Mouse (Mus musculus): ENCODE measurements around the gene Prss33.
A peak's percentile ranks its signal among the peaks of the same experiment; 100 is the strongest.

Prss33 gene

GRCm38 (mm10) chr17:23823614-23824013, 12.2 kb downstream of the Prss33 start:
- no peak for DNase-seq

DNA sequence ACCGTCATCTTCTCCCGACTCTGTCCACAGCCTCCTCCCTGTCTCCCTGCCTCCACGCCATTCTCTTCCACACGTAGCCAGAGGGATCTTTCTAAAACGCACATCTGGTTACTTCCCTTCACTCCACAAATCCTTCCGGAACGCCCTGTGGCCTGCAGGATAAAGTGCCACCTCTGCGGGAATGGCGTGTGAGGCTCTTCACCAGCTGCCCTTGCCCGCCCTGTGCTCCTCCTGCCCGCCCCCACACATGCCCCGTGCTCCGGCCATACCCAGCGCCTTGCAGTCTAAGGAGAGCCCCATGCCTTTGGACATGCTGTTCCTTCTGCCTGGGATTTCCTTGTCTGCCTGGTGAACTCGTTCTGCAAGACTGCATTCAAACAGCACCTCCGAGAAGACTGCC, 12.8 kb downstream of the Prss33 start:
- DNase-seq, result no peak

- no peak for DNase-seq
Measured at GRCm38 (mm10) chr17:23822094-23822493, 13.8 kb downstream of the Prss33 start.

DNA sequence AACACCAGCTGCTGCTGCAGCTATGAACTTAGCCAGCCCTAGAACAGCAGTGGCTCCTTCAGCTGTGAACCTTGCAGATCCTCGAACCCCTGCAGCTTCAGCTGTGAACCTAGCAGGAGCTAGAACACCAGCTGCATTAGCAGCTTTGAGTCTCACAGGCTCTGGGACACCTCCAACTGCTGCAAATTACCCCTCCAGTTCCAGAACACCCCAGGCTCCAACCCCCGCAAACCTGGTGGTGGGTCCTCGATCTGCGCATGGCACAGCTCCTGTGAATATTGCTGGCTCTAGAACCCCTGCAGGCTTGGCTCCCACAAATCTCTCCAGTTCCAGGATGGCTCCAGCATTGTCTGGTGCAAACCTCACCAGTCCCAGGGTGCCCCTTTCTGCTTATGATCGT, 15.1 kb downstream of the Prss33 start:
- no peak for DNase-seq

DNA sequence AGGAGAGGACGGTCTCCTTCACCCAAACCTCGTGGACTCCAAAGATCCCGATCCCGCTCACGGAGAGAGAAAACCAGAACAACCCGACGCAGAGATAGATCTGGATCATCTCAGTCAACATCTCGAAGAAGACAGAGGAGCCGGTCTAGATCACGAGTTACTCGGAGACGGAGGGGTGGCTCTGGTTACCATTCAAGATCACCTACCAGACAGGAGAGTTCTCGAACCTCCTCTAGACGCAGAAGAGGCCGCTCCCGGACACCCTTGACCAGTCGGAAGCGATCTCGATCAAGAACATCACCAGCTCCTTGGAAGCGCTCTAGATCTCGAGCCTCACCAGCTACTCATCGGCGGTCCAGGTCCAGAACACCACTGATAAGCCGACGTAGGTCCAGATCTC, 16.6 kb downstream of the Prss33 start:
- DNase-seq, result no peak

DNA sequence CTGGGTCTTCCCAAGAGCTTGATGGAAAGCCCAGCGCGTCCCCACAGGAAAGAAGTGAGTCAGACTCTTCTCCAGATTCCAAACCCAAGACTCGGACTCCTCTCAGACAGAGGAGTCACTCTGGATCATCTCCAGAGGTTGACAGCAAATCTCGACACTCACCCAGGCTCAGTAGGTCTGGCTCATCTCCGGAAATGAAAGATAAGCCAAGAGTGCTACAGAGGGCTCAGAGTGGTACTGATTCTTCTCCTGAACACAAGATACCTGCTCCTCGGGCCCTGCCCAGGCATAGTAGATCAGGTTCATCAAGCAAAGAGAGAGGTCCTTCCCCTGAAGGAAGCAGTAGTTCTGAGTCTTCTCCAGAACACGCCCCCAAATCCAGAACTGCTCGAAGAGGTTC, 17.3 kb downstream of the Prss33 start:
- no peak for DNase-seq

DNA sequence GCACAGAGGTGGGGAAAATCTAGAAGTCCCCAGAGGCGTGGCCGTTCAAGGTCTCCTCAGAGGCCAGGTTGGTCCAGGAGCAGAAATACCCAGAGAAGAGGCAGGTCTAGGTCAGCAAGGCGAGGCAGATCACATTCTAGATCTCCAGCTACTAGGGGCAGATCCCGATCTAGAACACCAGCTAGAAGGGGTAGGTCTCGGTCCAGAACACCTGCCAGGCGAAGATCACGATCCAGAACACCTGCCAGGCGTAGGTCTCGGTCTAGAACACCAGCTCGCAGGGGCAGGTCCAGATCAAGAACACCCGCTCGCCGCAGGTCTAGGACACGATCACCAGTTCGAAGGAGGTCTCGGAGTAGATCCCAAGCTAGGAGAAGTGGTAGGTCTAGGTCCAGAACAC, 20.2 kb downstream of the Prss33 start:
- no peak for DNase-seq

- no peak for DNase-seq
Measured at GRCm38 (mm10) chr17:23807918-23808317, 27.9 kb downstream of the Prss33 start.

GRCm38 (mm10) chr17:23806867-23807266, 29.0 kb downstream of the Prss33 start:
- no peak for DNase-seq

DNA sequence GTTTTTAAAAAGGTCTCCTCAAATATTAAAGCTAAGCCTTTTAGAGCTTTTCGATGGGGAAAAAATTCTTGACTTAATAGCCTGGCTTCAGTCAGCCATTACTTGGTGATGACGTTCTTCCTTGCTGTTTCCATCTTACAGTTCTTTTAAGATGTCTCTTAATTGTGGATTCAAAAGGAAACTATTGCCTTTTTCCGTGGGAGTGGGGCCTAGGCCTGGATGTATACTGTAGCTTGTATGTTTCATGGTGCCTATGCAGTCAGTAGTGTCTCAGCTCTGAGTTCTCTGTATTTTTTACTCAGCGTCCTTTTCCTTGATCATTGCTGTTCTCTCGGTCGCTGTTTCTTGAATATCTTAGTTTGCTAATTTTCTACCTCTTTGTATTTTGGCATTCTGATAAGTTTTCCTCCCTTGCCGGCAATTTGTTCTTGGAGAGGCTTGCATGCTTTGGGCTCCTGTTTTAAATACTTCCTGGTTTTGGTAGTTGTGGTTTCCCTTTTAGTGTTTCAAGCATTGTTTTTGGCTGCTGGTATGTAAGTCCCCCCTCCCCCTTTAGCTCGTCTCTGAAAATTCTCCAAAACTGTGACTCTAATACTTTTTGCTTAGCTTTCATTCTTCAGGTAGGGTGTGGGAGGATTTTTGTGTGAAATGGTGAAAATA, 31.3 kb downstream of the Prss33 start:
- no peak for DNase-seq

DNA sequence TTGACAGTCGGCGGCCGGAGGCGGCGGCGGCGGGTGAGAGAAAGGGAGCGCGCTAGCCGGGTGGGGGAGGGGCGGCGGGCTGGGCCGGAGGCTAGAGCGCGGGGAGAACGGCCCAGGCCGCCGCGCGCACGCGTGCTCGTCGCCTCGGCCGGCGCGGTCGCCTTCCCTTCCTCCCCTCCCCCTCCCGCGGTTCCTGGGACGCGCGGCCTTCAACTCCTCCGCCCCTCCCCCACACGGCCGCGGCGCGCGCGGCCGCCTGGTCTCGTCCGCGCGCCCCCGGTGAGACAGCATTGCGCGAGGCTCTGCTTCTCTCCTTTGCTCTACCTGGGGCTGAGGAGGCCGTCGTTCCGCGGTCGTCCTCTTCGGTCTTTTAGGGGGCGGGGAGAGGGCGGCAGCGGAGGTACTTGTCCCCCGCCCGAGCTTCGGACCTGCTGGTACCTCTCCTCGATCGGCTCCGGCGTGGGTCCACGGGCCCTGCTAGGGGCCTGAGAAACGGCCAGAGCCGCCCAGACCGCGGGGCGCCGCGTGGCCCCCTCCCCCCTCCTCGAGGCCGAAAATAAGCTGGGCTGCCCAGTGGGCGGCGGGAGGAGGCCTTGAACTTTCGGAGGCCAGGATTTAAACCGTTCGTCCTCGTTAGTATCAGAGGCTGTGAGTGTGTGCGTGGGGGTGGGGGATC, 32.4 kb downstream of the Prss33 start:
- peak; percentile 94 for DNase-seq

- peak; percentile 96 for DNase-seq
Measured at GRCm38 (mm10) chr17:23802746-23803365, 33.0 kb downstream of the Prss33 start.

GRCm38 (mm10) chr17:23801627-23802026, 34.2 kb downstream of the Prss33 start:
- DNase-seq, result no peak

- no peak for DNase-seq
Measured at GRCm38 (mm10) chr17:23797316-23797715, 38.5 kb downstream of the Prss33 start.

GRCm38 (mm10) chr17:23795323-23795722, 40.5 kb downstream of the Prss33 start:
- no peak for DNase-seq

- no peak for DNase-seq
Measured at GRCm38 (mm10) chr17:23791079-23791357, 44.8 kb downstream of the Prss33 start.

DNA sequence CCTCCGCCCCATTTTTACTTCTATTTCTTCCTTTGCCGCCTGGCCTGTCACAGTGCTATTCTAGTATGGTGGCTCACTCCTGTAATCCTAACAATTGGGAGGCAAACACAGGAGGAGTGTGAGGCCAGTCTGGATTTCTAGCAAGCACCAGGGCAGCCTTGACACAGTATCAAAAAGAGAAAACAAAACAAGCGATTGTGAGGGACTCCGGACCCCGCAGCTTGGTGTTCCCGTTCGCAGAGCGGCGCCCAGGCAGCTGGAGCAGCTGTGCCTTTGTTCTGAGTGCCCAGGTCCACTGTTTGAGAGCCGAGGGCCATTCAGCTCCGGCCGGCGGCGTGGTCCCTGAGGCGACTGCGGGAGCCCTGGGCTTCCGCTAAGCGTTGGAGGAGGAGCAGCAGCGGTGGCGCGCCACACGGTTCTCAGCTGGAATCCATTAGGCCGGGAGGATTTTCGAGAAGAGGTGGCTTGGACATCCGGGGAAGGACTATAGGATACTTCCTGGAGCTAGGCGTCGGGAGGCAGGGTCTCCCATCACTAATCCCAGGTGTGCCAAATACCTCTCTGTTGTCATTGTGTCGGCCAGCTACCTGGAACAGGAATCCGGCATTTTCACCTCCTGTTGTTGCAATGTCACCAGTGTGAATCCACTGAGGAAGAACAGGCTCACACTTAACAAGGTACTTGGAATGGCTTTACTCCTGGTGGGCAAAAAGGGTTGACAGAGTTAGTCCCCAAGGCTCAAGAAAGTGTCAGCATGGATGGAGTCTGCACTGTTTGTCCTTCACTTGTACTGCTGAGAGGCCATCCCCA, 45.4 kb downstream of the Prss33 start, which contains the start of gene Srrm2:
Gene Srrm2, plus strand, starts transcription at position 264 of the 810 bp plus-strand sequence.
- peak; percentile 65 for DNase-seq

DNA sequence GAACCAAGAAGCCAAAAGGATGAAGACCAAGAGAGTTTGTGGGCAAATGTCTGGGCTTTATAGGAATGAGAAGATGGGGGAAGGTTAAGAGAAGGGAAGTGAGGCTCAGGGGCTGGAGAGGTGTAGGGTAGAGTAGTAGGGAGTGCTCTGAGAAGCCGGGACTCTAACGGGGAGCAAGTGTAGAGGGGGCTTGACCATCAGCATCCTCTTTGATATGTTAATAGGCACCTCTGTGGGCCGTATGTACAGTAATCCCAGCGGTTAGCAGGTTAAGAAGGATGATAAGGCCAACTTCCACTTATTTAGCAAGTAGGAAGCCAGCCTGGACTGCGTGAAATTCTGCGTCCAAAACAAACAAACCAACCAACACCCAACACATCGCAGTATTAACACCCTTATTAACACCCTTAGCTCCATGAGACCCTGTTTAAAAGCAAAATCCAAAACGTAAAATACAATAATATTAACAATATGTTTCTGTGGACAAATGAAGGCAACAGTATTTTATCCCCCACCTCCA, 46.0 kb downstream of the Prss33 start:
- DNase-seq, result no peak

DNA sequence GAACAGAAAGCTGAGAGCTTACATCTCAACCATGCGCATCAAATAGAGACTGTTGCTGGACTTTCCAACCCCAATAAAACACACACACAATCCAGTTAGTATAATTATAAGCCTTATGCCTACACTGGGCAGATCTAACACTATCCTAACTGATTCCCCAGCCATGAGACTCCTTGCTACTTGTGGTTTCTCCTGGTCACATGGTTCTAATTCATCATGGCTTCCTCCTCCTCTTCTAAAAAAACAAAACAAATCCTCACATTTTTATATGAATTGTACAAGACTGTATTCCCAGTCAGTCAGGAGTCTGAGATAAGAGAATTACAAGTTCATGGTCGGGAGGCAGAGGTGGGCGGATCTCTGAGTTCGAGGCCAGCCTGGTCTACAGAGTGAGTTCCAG, 46.9 kb downstream of the Prss33 start:
- no peak for DNase-seq

DNA sequence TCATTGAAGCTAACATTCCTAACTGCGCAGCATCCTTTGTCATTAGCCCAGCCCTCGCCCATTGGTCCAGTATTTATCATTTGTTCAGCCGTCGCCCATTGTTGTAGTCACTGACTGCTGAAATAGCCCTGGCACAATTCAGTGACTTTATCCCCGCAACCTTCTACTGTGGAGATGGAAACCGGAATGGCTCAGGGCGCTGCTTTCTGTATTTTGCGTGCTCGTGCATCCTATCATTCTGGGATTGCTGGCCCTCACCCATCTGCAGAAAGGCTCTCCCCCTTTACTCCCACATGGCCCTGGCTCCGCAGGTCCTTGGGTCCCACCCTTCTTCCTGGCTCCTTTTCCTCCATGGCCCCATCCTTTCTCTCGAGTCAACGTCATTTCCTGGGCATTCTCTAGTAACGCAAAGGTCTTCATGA, 49.3 kb downstream of the Prss33 start:
- DNase-seq, result no peak

DNA sequence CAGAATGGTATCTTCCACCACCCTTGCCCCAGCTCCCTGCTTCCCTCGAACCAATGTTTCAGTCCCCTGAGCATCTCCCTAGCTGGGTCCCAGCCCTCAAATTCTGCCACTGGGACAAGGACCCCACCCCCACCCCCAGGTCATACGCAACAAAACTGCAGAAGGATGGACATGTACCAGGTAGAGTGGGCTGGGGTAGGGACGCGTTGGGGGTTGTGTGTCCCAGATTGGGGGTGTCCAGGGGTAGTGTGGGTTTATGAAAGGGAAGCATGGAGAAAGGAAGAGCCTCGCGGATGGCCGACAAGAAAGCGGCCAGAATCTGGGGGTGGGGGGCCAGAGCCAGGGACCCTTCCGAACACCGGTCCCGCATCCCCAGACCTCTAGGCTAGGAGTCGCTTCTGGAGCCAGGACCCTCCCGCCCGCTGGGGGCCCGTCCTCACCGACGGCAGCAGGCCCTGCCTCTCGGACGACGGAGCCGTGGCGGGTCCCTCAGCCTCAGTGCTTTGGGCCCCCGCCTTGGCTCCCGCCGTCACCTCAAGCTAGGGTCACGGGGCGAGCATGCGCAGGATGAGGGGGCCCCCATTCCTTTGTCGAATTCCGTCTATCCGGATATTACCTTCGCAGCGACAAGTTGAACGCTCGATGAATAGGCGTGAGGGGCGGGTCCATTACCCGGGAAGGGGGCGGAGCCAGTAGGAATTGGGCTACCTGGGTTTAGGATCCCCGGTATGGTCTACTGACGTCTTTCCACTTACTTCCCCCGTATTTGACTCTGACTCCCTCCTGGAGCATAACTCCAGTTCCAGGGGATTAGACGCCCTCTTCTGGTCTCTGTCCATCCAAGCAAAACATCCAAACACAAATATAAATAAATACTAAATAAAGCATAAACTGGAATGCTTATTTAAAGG, 50.0 kb downstream of the Prss33 start, which contains the start of gene Flywch2:
Gene Flywch2, minus strand, starts transcription at position 521 of the 911 bp plus-strand sequence.
- peak; percentile 84 for DNase-seq

GRCm38 (mm10) chr17:23783352-23783751, 52.5 kb downstream of the Prss33 start:
- no peak for DNase-seq

Measured in liver (tissue).